19 mouse cellular contexts compared by ENCODE assay signal in genomic region chr2:117190915-117191314, GRCm38 (mm10). TPM values are rescaled to one million over a fixed set of nuclear protein-coding genes. Genes with fewer than 3 reads are reported as not detected.
A peak's percentile ranks its signal among the peaks of the same experiment; 100 is the strongest.
DNase-seq lines count a peak whose midpoint lies in the region; ATAC-seq lines count a peak whose summit lies in the region.
"Had no signal": no experiment of that assay in that cellular context is flagged by ENCODE, and none has a peak within 500 bp of the region (broad histone marks: within the 10 kb centered on the region; RNA-seq: fewer than 3 reads in every experiment).

No protein-coding gene starts in this region.

- H3K4me2 ChIP-seq in neural tube, embryonic 15.5 days, result no peak overlapping the region
- no peak overlapping the region for H3K4me2 ChIP-seq in limb, embryonic 13.5 days (replicated peaks)
- H3K4me2 ChIP-seq in hindbrain, embryonic 16.5 days (ENCODE audit: low read length), result no peak overlapping the region
- H3K4me2 ChIP-seq in kidney, embryonic 16.5 days (replicated peaks; ENCODE audit: low read depth, low read length), result no peak overlapping the region
- H3K4me2 ChIP-seq: forebrain, embryonic 12.5 days; hindbrain, embryonic 12.5 days had no signal

- H3K9ac ChIP-seq in neural tube, embryonic 15.5 days (replicated peaks), result no peak overlapping the region
- no peak overlapping the region for H3K9ac ChIP-seq in limb, embryonic 13.5 days
- no peak overlapping the region for H3K9ac ChIP-seq in hindbrain, embryonic 16.5 days (ENCODE audit: low read depth, low read length)
- H3K9ac ChIP-seq in kidney, embryonic 16.5 days (replicated peaks; ENCODE audit: low read length), result no peak overlapping the region
- H3K9ac ChIP-seq: forebrain, embryonic 12.5 days; hindbrain, embryonic 12.5 days had no signal

- H3K27me3 ChIP-seq in neural tube, embryonic 15.5 days (replicated peaks), result no peaks in the 10 kb centered on the region
- H3K27me3 ChIP-seq in limb, embryonic 13.5 days, result no peaks in the 10 kb centered on the region
- no peaks in the 10 kb centered on the region for H3K27me3 ChIP-seq in hindbrain, embryonic 16.5 days (replicated peaks; ENCODE audit: control insufficient read depth, insufficient read depth, low read length)
- no peaks in the 10 kb centered on the region for H3K27me3 ChIP-seq in kidney, embryonic 16.5 days (ENCODE audit: insufficient read depth, low read length)
- H3K27me3 ChIP-seq: CH12.LX; forebrain, embryonic 12.5 days; hindbrain, embryonic 12.5 days had no signal

- no peak overlapping the region for H3K4me3 ChIP-seq in neural tube, embryonic 15.5 days (replicated peaks)
- no peak overlapping the region for H3K4me3 ChIP-seq in limb, embryonic 13.5 days
- H3K4me3 ChIP-seq in hindbrain, embryonic 16.5 days (ENCODE audit: low read length), result no peak overlapping the region
- no peak overlapping the region for H3K4me3 ChIP-seq in kidney, embryonic 16.5 days (ENCODE audit: low read length)
- H3K4me3 ChIP-seq: forebrain, embryonic 12.5 days; heart, embryonic 10.5 days; hindbrain, embryonic 12.5 days had no signal

- H3K9me3 ChIP-seq in neural tube, embryonic 15.5 days (replicated peaks), result no peaks in the 10 kb centered on the region
- no peaks in the 10 kb centered on the region for H3K9me3 ChIP-seq in limb, embryonic 13.5 days
- H3K9me3 ChIP-seq in hindbrain, embryonic 16.5 days (ENCODE audit: control insufficient read depth, low read length), result no peaks in the 10 kb centered on the region
- H3K9me3 ChIP-seq in kidney, embryonic 16.5 days (ENCODE audit: low read length), result no peaks in the 10 kb centered on the region
- H3K9me3 ChIP-seq: forebrain, embryonic 12.5 days; heart, embryonic 10.5 days; hindbrain, embryonic 12.5 days had no signal

- DNase-seq in frontal cortex, postnatal 14 days (ENCODE audit: low spot score in 2 of 2), result no peak
- peak; percentile 1 for DNase-seq in neural tube, embryonic 10.5 days (ENCODE audit: extremely low spot score, low spot score)
- DNase-seq: adrenal gland, postnatal 10 days; cerebellum, adult 18-20 months; cerebellum, postnatal 10 days; gastrocnemius, postnatal 14 days; heart, postnatal 10 days; heart, postnatal 4 days; kidney, adult 11 months had no signal

- H3K27ac ChIP-seq in neural tube, embryonic 15.5 days (replicated peaks), result no peak overlapping the region
- no peak overlapping the region; the same call in 1 of the 2 replicates for H3K27ac ChIP-seq in limb, embryonic 13.5 days
- no peak overlapping the region for H3K27ac ChIP-seq in hindbrain, embryonic 16.5 days (ENCODE audit: low read depth, low read length)
- no peak overlapping the region for H3K27ac ChIP-seq in kidney, embryonic 16.5 days (ENCODE audit: low read length)
- H3K27ac ChIP-seq: forebrain, embryonic 12.5 days; heart, embryonic 10.5 days; hindbrain, embryonic 12.5 days; hindbrain, postnatal 0 days had no signal

- peaks cover 7% of the 10 kb centered on the region for H3K36me3 ChIP-seq in neural tube, embryonic 15.5 days
- H3K36me3 ChIP-seq in limb, embryonic 13.5 days, result peaks cover 7% of the 10 kb centered on the region
- 0 out of 2 replicates have a peak, but pooled peaks cover 2% of the 10 kb centered on the region for H3K36me3 ChIP-seq in hindbrain, embryonic 16.5 days (ENCODE audit: control insufficient read depth, insufficient read depth, low read length)
- H3K36me3 ChIP-seq in kidney, embryonic 16.5 days (ENCODE audit: insufficient read depth, low read length), result peaks cover 7% of the 10 kb centered on the region

- no peaks in the 10 kb centered on the region for H3K4me1 ChIP-seq in neural tube, embryonic 15.5 days
- peaks cover 6% of the 10 kb centered on the region; the same call in 1 of the 2 replicates for H3K4me1 ChIP-seq in limb, embryonic 13.5 days
- no peaks in the 10 kb centered on the region for H3K4me1 ChIP-seq in hindbrain, embryonic 16.5 days (ENCODE audit: control insufficient read depth, insufficient read depth, low read depth, low read length)
- H3K4me1 ChIP-seq in kidney, embryonic 16.5 days (ENCODE audit: insufficient read depth, low read length), result peaks cover 7% of the 10 kb centered on the region; the same call in 1 of the 2 replicates
- H3K4me1 ChIP-seq: forebrain, embryonic 12.5 days had no signal

- ATAC-seq in frontal cortex, adult (ENCODE audit: low TSS enrichment), result peak; percentile 53
- ATAC-seq in neural tube, embryonic 15.5 days (ENCODE audit: low FRiP score), result no peak
- ATAC-seq in limb, embryonic 13.5 days (ENCODE audit: low FRiP score, low read depth), result peak; percentile 84
- ATAC-seq in hindbrain, embryonic 16.5 days, result no peak
- no peak for ATAC-seq in kidney, embryonic 16.5 days (ENCODE audit: low FRiP score, low TSS enrichment)
- ATAC-seq: hindbrain, postnatal 0 days had no signal

RNA-seq across cellular contexts. Expression of gene Fam98b, which starts 58.6 kb away (rescaled TPM):
- polyA plus RNA-seq in neural tube, embryonic 15.5 days (2015; fragmentation: Nextera tagmentation; extraction: Ambion mirVana), result 12.6 and 13.7 TPM in 2 replicates
- polyA plus RNA-seq in limb, embryonic 13.5 days (2015; fragmentation: Nextera tagmentation; extraction: Ambion mirVana), result 15.2 and 15.5 TPM in 2 replicates
- polyA plus RNA-seq in hindbrain, embryonic 16.5 days (2015; fragmentation: Nextera tagmentation; extraction: Ambion mirVana), result 7.6 and 11.1 TPM in 2 replicates
- 7.5 and 9.2 TPM in 2 replicates for polyA plus RNA-seq in kidney, embryonic 16.5 days (2015; fragmentation: Nextera tagmentation; extraction: Ambion mirVana)

Comparison
In these comparisons a context has a peak if more than half of its experiments do, and no peak if none do; other contexts are left out.
1. ATAC-seq: peak in frontal cortex, adult (single experiment) and limb, embryonic 13.5 days (single experiment); none in neural tube, embryonic 15.5 days (single experiment), hindbrain, embryonic 16.5 days (single experiment) and kidney, embryonic 16.5 days (single experiment).